Mouse (Mus musculus) cerebellum, adult 2 months (tissue): Measurements from ENCODE around the gene Vsnl1.

Source experiments
- CTCF ChIP-seq: fragments of 200-500 bp; IDR thresholded peaks from 2 replicates; pipeline ENCODE4 v1.5.1; 2011; ENCODE audit warnings: low read depth, mild to moderate bottlenecking, control low read depth, low read length, moderate library complexity, borderline replicate concordance; ENCODE audit not compliant: insufficient read depth
- POLR2A ChIP-seq: fragments of 200-500 bp; IDR thresholded peaks from 2 replicates; pipeline ENCODE4 v1.6.1; 2011; ENCODE audit warnings: low read length, control low read depth, borderline replicate concordance; ENCODE audit not compliant: insufficient read depth

GRCm38 (mm10) chr12:11407679-11408078 is 28.7 kb downstream of the Vsnl1 start:
- TF ChIP-seq POLR2A (no peak), CTCF (no peak)
